Mouse (Mus musculus) embryonic facial prominence, embryonic 11.5 days (tissue): ENCODE data around the gene Pole4. TPM values are rescaled to one million over a fixed set of nuclear protein-coding genes. Genes with fewer than 3 reads are reported as not detected.

Experiments used
- ATAC-seq: fragments of 200-750 bp; cut with Nextera tagmentation; replicated peaks from 2 replicates; pipeline ENCODE4 v1.8.0; 2017; ENCODE audit warnings: low read depth; ENCODE audit not compliant: insufficient number of reproducible peaks, low FRiP score, low TSS enrichment
- DNase-seq: peaks from one replicate; pipeline ENCODE4 v3.0.0-alpha.2; 2015; ENCODE audit warnings: low spot score
- H3K27ac ChIP-seq: fragments of 300-500 bp; sonication (generic); replicated peaks from 2 replicates; pipeline ENCODE4 v1.5.1; 2014; ENCODE audit warnings: mild to moderate bottlenecking, low read depth, low read length, control low read depth
- H3K27me3 ChIP-seq: fragments of 300-500 bp; sonication (generic); 2 replicates; pipeline ENCODE4 v1.6.1; 2014; ENCODE audit warnings: mild to moderate bottlenecking, low read length, moderate library complexity, mixed read lengths; ENCODE audit not compliant: control insufficient read depth, insufficient read depth
- H3K36me3 ChIP-seq: fragments of 300-500 bp; sonication (generic); replicated peaks from 2 replicates; pipeline ENCODE4 v1.6.1; 2014; ENCODE audit warnings: low read depth, mild to moderate bottlenecking, low read length, moderate library complexity, mixed read lengths; ENCODE audit not compliant: control insufficient read depth, insufficient read depth
- H3K4me1 ChIP-seq: fragments of 300-500 bp; sonication (generic); 2 replicates; pipeline ENCODE4 v1.6.1; 2014; ENCODE audit warnings: low read length, mixed read lengths; ENCODE audit not compliant: control insufficient read depth, insufficient read depth
- H3K4me2 ChIP-seq: fragments of 300-500 bp; sonication (generic); 2 replicates; pipeline ENCODE4 v1.6.1; 2014; ENCODE audit warnings: low read depth, mild to moderate bottlenecking, control low read depth, low read length, moderate library complexity
- H3K4me3 ChIP-seq: fragments of 300-500 bp; sonication (generic); 2 replicates; pipeline ENCODE4 v1.5.1; 2014; ENCODE audit warnings: low read depth, low read length, control low read depth
- H3K9ac ChIP-seq: fragments of 300-500 bp; sonication (generic); replicated peaks from 2 replicates; pipeline ENCODE4 v1.6.1; 2014; ENCODE audit warnings: mild to moderate bottlenecking, control low read depth, low read length
- H3K9me3 ChIP-seq: fragments of 300-500 bp; sonication (generic); replicated peaks from 2 replicates; pipeline ENCODE4 v1.6.1; 2016; ENCODE audit warnings: mild to moderate bottlenecking, low read length, inconsistent platforms, mixed read lengths; ENCODE audit not compliant: control insufficient read depth
- WGBS: fragments of 180-500 bp; shearing (Covaris S2); extraction: QIAGEN DNeasy Blood & Tissue Kit; methylation state at CpG from one replicate; pipeline ENCODE4 v1.1.7; 2014; 5-methylcytosine and 5-hydroxymethylcytosine counted together
- polyA plus RNA-seq: library from polyadenylated mRNA; unstranded; fragments of >200 nt; fragmentation: Nextera tagmentation; extraction: Ambion mirVana; gene quantifications from 2 replicates; pipeline ENCODE4 v1.2.1, GENCODE M21; 2014

The Pole4 gene
- polyA plus RNA-seq, 1 experiment from 2014 or later: 116 TPM

- DNase-seq: peak; percentile 12
- H3K36me3 ChIP-seq: no peaks in the 10 kb centered on the region; the same call in 1 of the 2 replicates
- WGBS: 89% methylated on average over 7 of the region's 7 CpGs
Measured at GRCm38 (mm10) chr6:82735347-82735746, 30.2 kb upstream of the Pole4 start.

GRCm38 (mm10) chr6:82728635-82729034, 23.5 kb upstream of the Pole4 start:
- H3K4me2 ChIP-seq: no peak overlapping the region
- 88% methylated on average over 21 of the region's 21 CpGs for WGBS
- ATAC-seq (no peak), DNase-seq (no peak)
- H3K27ac ChIP-seq: no peak overlapping the region
- H3K9ac ChIP-seq: no peak overlapping the region
- H3K4me3 ChIP-seq: no peak overlapping the region
- H3K4me1 ChIP-seq: no peaks in the 10 kb centered on the region
- H3K27me3 ChIP-seq: no peaks in the 10 kb centered on the region
- no peaks in the 10 kb centered on the region for H3K9me3 ChIP-seq
- H3K36me3 ChIP-seq: no peaks in the 10 kb centered on the region

More at GRCm38 (mm10) chr6:82735347-82735746, 30.2 kb upstream of the Pole4 start:
- ATAC-seq: no peak
- Histone ChIP-seq H3K27ac (no peak overlapping the region), H3K4me2 (no peak overlapping the region), H3K9me3 (no peaks in the 10 kb centered on the region), H3K9ac (no peak overlapping the region), H3K27me3 (no peaks in the 10 kb centered on the region), H3K4me3 (no peak overlapping the region), H3K4me1 (no peaks in the 10 kb centered on the region)

- no peaks in the 10 kb centered on the region for H3K9me3 ChIP-seq
- H3K36me3 ChIP-seq: no peaks in the 10 kb centered on the region
- no peak for ATAC-seq
- DNase-seq: no peak
- WGBS: 93% methylated on average over 13 of the region's 13 CpGs
- H3K4me2 ChIP-seq: no peak overlapping the region
- no peak overlapping the region for H3K4me3 ChIP-seq
- no peak overlapping the region for H3K9ac ChIP-seq
- no peaks in the 10 kb centered on the region for H3K27me3 ChIP-seq
- no peak overlapping the region for H3K27ac ChIP-seq
- H3K4me1 ChIP-seq: no peaks in the 10 kb centered on the region
Measured at GRCm38 (mm10) chr6:82727206-82727605, 22.0 kb upstream of the Pole4 start.

- 33% methylated on average over 5 of the region's 5 CpGs for WGBS
- peak overlapping the region; percentile 14 for H3K27ac ChIP-seq
- peak; percentile 76 for ATAC-seq
Measured at GRCm38 (mm10) chr6:82723321-82723720, 18.2 kb upstream of the Pole4 start.

GRCm38 (mm10) chr6:82716126-82716525, 11.0 kb upstream of the Pole4 start:
- Histone ChIP-seq H3K4me3 (no peak overlapping the region), H3K9ac (no peak overlapping the region), H3K27me3 (no peaks in the 10 kb centered on the region), H3K4me1 (no peaks in the 10 kb centered on the region), H3K27ac (no peak overlapping the region), H3K4me2 (no peak overlapping the region), H3K36me3 (no peaks in the 10 kb centered on the region), H3K9me3 (no peaks in the 10 kb centered on the region)
- no peak for DNase-seq
- 84% methylated on average over 4 of the region's 4 CpGs for WGBS
- no peak for ATAC-seq

More at GRCm38 (mm10) chr6:82723321-82723720, 18.2 kb upstream of the Pole4 start:
- no peak overlapping the region for H3K4me2 ChIP-seq
- H3K4me1 ChIP-seq: no peaks in the 10 kb centered on the region
- peak; percentile 73 for DNase-seq
- H3K4me3 ChIP-seq: no peak overlapping the region
- H3K27me3 ChIP-seq: no peaks in the 10 kb centered on the region
- H3K36me3 ChIP-seq: no peaks in the 10 kb centered on the region
- H3K9ac ChIP-seq: no peak overlapping the region
- H3K9me3 ChIP-seq: no peaks in the 10 kb centered on the region

GRCm38 (mm10) chr6:82715653-82716052, 10.5 kb upstream of the Pole4 start:
- Histone ChIP-seq H3K9me3 (no peaks in the 10 kb centered on the region), H3K9ac (no peak overlapping the region), H3K36me3 (no peaks in the 10 kb centered on the region), H3K27me3 (no peaks in the 10 kb centered on the region), H3K4me2 (no peak overlapping the region), H3K4me1 (no peaks in the 10 kb centered on the region), H3K4me3 (no peak overlapping the region), H3K27ac (no peak overlapping the region)
- DNase-seq (no peak), ATAC-seq (no peak)
- WGBS: 91% methylated on average over 3 of the region's 3 CpGs

GRCm38 (mm10) chr6:82715253-82715652, 10.1 kb upstream of the Pole4 start:
- no peak overlapping the region for H3K4me2 ChIP-seq
- no peak overlapping the region for H3K4me3 ChIP-seq
- no peak for DNase-seq
- no peak overlapping the region for H3K9ac ChIP-seq
- no peaks in the 10 kb centered on the region for H3K27me3 ChIP-seq
- ATAC-seq: no peak
- H3K4me1 ChIP-seq: no peaks in the 10 kb centered on the region
- H3K36me3 ChIP-seq: no peaks in the 10 kb centered on the region
- no peaks in the 10 kb centered on the region for H3K9me3 ChIP-seq
- WGBS: 86% methylated on average over 6 of the region's 6 CpGs
- no peak overlapping the region for H3K27ac ChIP-seq

GRCm38 (mm10) chr6:82714841-82715240, 9.7 kb upstream of the Pole4 start:
- no peak overlapping the region for H3K4me3 ChIP-seq
- no peak overlapping the region for H3K9ac ChIP-seq
- H3K27ac ChIP-seq: no peak overlapping the region
- no peak overlapping the region for H3K4me2 ChIP-seq
- H3K4me1 ChIP-seq: no peaks in the 10 kb centered on the region
- ATAC-seq: no peak
- DNase-seq: no peak
- H3K27me3 ChIP-seq: no peaks in the 10 kb centered on the region
- no peaks in the 10 kb centered on the region for H3K36me3 ChIP-seq
- WGBS: 82% methylated on average over 5 of the region's 5 CpGs
- H3K9me3 ChIP-seq: no peaks in the 10 kb centered on the region
